ENCODE assay signal across 8 mouse cellular contexts in the genomic region with DNA sequence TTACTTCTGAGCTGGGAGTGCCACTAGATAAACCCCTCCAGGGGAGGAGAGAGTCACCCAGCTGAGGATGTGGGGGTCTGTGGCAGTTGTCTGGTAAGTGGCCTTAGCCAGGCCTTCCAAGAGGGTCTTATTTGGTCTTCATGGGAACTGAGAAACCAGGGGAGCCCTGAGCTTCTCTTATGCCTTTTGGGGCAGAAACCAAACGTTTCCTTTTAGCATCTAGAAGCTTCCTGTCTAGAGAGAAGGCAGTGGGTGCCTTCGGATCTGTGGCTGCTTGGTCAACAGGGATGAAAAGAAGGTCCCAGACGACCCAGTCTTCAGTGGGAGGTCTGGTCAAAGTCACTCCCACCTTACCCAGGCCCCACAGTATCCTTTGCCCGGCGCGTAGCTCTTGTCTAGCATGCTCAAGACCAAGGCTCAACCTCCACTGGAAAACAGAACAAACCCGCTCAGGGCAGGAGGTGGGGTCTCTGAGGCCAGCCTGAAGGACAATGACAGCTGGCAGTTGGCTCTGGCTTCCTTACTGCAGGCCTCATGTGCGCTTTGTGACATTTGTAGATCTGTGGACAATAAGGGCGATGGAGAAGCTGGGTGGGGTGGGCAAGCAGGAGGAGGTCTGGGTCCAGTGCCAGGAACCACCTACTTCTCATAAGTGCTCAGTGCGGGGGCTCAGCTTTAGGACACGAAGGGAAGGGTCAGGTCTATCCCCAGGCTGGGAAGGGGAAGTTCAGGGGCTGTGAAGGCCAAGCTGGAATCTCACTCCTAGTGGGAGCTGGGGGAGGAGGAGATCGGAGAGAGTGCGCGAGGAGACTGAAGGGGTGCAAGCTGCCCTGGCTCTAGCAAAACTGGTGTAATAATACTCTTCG. TPM values are rescaled to one million over a fixed set of nuclear protein-coding genes. Genes with fewer than 3 reads are reported as not detected.
DNase-seq lines count a peak whose midpoint lies in the region; ATAC-seq lines count a peak whose summit lies in the region.

A gene (plus strand): TSS at position 27 of the 866 bp plus-strand sequence.

- intact Hi-C loops in left cerebral cortex, postnatal 14 days (cut with DNase I): no loop called here

- no peak within 1 kb of the TSS for H3K9ac ChIP-seq in midbrain, embryonic 12.5 days (replicated peaks)
- no peak within 1 kb of the TSS for H3K9ac ChIP-seq in stomach, embryonic 15.5 days

- peak within 1 kb of the TSS; percentile 12 for H3K4me2 ChIP-seq in midbrain, embryonic 12.5 days (replicated peaks)
- H3K4me2 ChIP-seq in stomach, embryonic 15.5 days: peak within 1 kb of the TSS; percentile 52

- no peak within 1 kb of the TSS for H3K27ac ChIP-seq in midbrain, embryonic 12.5 days (replicated peaks)
- H3K27ac ChIP-seq in midbrain, embryonic 10.5 days (replicated peaks): no peak within 1 kb of the TSS
- H3K27ac ChIP-seq in stomach, embryonic 15.5 days: no peak within 1 kb of the TSS

- H3K9me3 ChIP-seq in midbrain, embryonic 12.5 days: no peaks in the 10 kb centered on the region
- H3K9me3 ChIP-seq in midbrain, embryonic 10.5 days (replicated peaks): no peaks in the 10 kb centered on the region
- H3K9me3 ChIP-seq in stomach, embryonic 15.5 days: no peaks in the 10 kb centered on the region

- ATAC-seq in midbrain, embryonic 12.5 days (ENCODE audit: low FRiP score, low read depth): no peak
- peak; percentile 19; the same call in 1 of the 2 replicates for ATAC-seq in stomach, embryonic 15.5 days (ENCODE audit: insufficient read depth, low FRiP score, low read depth)

- H3K36me3 ChIP-seq in midbrain, embryonic 12.5 days: no peaks in the 10 kb centered on the region
- H3K36me3 ChIP-seq in midbrain, embryonic 10.5 days: no peaks in the 10 kb centered on the region
- H3K36me3 ChIP-seq in stomach, embryonic 15.5 days: no peaks in the 10 kb centered on the region

- 71% methylated on average over 15 of the region's 15 CpGs for WGBS in midbrain, embryonic 12.5 days
- 72% methylated on average over 15 of the region's 15 CpGs for WGBS in midbrain, embryonic 10.5 days
- 58% methylated on average over 15 of the region's 15 CpGs for WGBS in stomach, embryonic 15.5 days

- no peaks in the 10 kb centered on the region for H3K27me3 ChIP-seq in midbrain, embryonic 12.5 days
- no peaks in the 10 kb centered on the region for H3K27me3 ChIP-seq in midbrain, embryonic 10.5 days (ENCODE audit: low read depth, poor library complexity, severe bottlenecking)
- H3K27me3 ChIP-seq in stomach, embryonic 15.5 days (replicated peaks): no peaks in the 10 kb centered on the region

- peak; percentile 39 to 55 for DNase-seq in cerebellum, postnatal 10 days
- no peak for DNase-seq in cerebellum, postnatal 36 days
- no peak for DNase-seq in midbrain, embryonic 10.5 days (ENCODE audit: low spot score)
- DNase-seq in kidney, postnatal 10 days: peak; percentile 32
- DNase-seq in right cerebral cortex, postnatal 10 days (ENCODE audit: low spot score in 2 of 2): no peak
- DNase-seq in left cerebral cortex, postnatal 14 days (ENCODE audit: low spot score in 2 of 2): no peak

- no peak within 1 kb of the TSS for H3K4me3 ChIP-seq in midbrain, embryonic 12.5 days
- no peak within 1 kb of the TSS; the same call in 1 of the 2 replicates for H3K4me3 ChIP-seq in midbrain, embryonic 10.5 days
- 0 out of 2 replicates have a peak within 1 kb of the TSS, but pooled peaks have one; percentile 15 for H3K4me3 ChIP-seq in stomach, embryonic 15.5 days (replicated peaks)

- peaks cover 5% of the 10 kb centered on the region; the same call in 1 of the 2 replicates for H3K4me1 ChIP-seq in midbrain, embryonic 12.5 days
- peaks cover 9% of the 10 kb centered on the region for H3K4me1 ChIP-seq in midbrain, embryonic 10.5 days
- peaks cover 5% of the 10 kb centered on the region; the same call in 1 of the 2 replicates for H3K4me1 ChIP-seq in stomach, embryonic 15.5 days

RNA-seq across cellular contexts. Expression of the gene that starts here (rescaled TPM):
- not detected in 2 replicates for polyA plus RNA-seq in midbrain, embryonic 12.5 days (2016; fragmentation: Nextera tagmentation; extraction: Ambion mirVana)
- polyA plus RNA-seq in midbrain, embryonic 10.5 days (2016; fragmentation: Nextera tagmentation; extraction: Ambion mirVana): 0.09 TPM in 1 of 2 replicates, not detected in the other
- polyA plus RNA-seq in stomach, embryonic 15.5 days (2015; fragmentation: Nextera tagmentation; extraction: Ambion mirVana): 0.09 TPM in 2 replicates
- under 1 TPM in 1 of 2 experiments, not detected in 1; 0.26 TPM for total RNA-seq in left cerebral cortex, postnatal 14 days (2021)

Comparison
In these comparisons a context has a peak if more than half of its experiments do, and no peak if none do; other contexts are left out.
1. DNase-seq: peak in cerebellum, postnatal 10 days (2 of 2) and kidney, postnatal 10 days (single experiment); none in cerebellum, postnatal 36 days (0 of 2), midbrain, embryonic 10.5 days (single experiment), right cerebral cortex, postnatal 10 days (0 of 2) and left cerebral cortex, postnatal 14 days (0 of 2).
2. Peak in ATAC-seq, H3K4me3 ChIP-seq and H3K4me2 ChIP-seq in stomach, embryonic 15.5 days; RNA of the gene not detected or under 1 TPM.